In the genomic region with DNA sequence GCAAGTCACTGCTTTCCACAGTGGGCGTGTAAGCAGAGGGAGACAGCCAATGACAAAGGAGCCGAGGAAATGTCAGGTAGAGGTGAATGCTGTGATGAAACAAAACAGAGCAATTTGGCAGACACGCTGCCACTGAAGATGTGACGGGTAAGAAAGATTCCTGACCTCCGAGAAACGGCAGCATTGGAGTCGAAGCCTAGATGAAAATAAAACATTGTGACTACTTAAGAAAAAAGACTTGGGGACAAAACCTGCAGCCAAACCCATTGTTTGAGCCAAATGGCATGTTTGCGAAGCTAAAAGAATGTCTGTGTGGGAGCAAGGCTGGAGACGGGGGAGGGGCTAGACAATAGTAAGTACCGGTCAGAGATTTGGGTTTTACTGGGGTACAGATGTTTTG, we compare ENCODE assay signal across 24 mouse cellular contexts.
DNase-seq lines count a peak whose midpoint lies in the region; ATAC-seq and TF ChIP-seq lines count a peak whose summit lies in the region.
"Had no signal": no experiment of that assay in that cellular context is flagged by ENCODE, and none has a peak within 500 bp of the region (broad histone marks: within the 10 kb centered on the region; RNA-seq: fewer than 3 reads in every experiment).

No protein-coding gene starts in this region.

- TF ChIP-seq CTCF in kidney, postnatal 0 days (IDR thresholded peaks at IDR 0.05; ENCODE audit: low read depth) = no peak

- DNase-seq in heart, postnatal 10 days = no peak
- DNase-seq in kidney, postnatal 14 days = no peak
- no peak for DNase-seq in kidney, postnatal 0 days (ENCODE audit: low spot score)
- no peak for DNase-seq in kidney, postnatal 36 days
- DNase-seq: adrenal gland, adult 2 months; adrenal gland, postnatal 14 days; cerebellum, adult 11 months; cerebellum, adult 2 months; cerebellum, adult 9-11 months; cerebellum, postnatal 25 days; forebrain, postnatal 0 days; gastrocnemius, adult 2 months; gastrocnemius, postnatal 14 days; heart, adult 18-20 months; heart, postnatal 4 days had no signal

- intact Hi-C loops in heart, postnatal 10 days (cut with DNase I) = no loop called here

- no peak overlapping the region for H3K4me3 ChIP-seq in heart, embryonic 12.5 days
- no peak overlapping the region for H3K4me3 ChIP-seq in kidney, embryonic 14.5 days (ENCODE audit: low read length)
- no peak overlapping the region for H3K4me3 ChIP-seq in kidney, postnatal 0 days (replicated peaks; ENCODE audit: low read depth, low read length)
- H3K4me3 ChIP-seq: embryonic facial prominence, embryonic 12.5 days; embryonic facial prominence, embryonic 15.5 days; gastrocnemius, adult 2 months; heart, embryonic 15.5 days; intestine, embryonic 15.5 days had no signal

- WGBS in heart, embryonic 12.5 days = 51% methylated on average over 10 of the region's 10 CpGs
- 64% methylated on average over 10 of the region's 10 CpGs for WGBS in kidney, embryonic 14.5 days
- WGBS in kidney, postnatal 0 days = 63% methylated on average over 10 of the region's 10 CpGs

- peaks cover 20% of the 10 kb centered on the region for H3K4me1 ChIP-seq in heart, embryonic 12.5 days (replicated peaks)
- 0 out of 2 replicates have a peak, but pooled peaks cover 6% of the 10 kb centered on the region for H3K4me1 ChIP-seq in kidney, embryonic 14.5 days (ENCODE audit: control insufficient read depth, insufficient read depth, low read length)
- 0 out of 2 replicates have a peak, but pooled peaks cover 4% of the 10 kb centered on the region for H3K4me1 ChIP-seq in kidney, postnatal 0 days (replicated peaks; ENCODE audit: insufficient read depth, low read length)
- H3K4me1 ChIP-seq: embryonic facial prominence, embryonic 12.5 days; embryonic facial prominence, embryonic 15.5 days; intestine, embryonic 15.5 days had no signal

- no peaks in the 10 kb centered on the region for H3K36me3 ChIP-seq in heart, embryonic 12.5 days
- no peaks in the 10 kb centered on the region for H3K36me3 ChIP-seq in kidney, embryonic 14.5 days (ENCODE audit: control insufficient read depth, insufficient read depth, low read length)
- H3K36me3 ChIP-seq in kidney, postnatal 0 days (ENCODE audit: insufficient read depth, low read length) = no peaks in the 10 kb centered on the region
- H3K36me3 ChIP-seq: embryonic facial prominence, embryonic 12.5 days; embryonic facial prominence, embryonic 15.5 days; heart, embryonic 15.5 days; intestine, embryonic 15.5 days had no signal

- H3K27ac ChIP-seq in heart, embryonic 12.5 days (ENCODE audit: poor library complexity, severe bottlenecking) = no peak overlapping the region
- H3K27ac ChIP-seq in kidney, embryonic 14.5 days (ENCODE audit: low read depth, low read length) = peak overlapping the region; percentile 38; the same call in 1 of the 2 replicates
- H3K27ac ChIP-seq in kidney, postnatal 0 days = peak overlapping the region; percentile 1; the same call in 1 of the 2 replicates
- H3K27ac ChIP-seq: embryonic facial prominence, embryonic 12.5 days; embryonic facial prominence, embryonic 15.5 days; gastrocnemius, adult 2 months; heart, embryonic 15.5 days; intestine, embryonic 15.5 days had no signal

- no peaks in the 10 kb centered on the region for H3K9me3 ChIP-seq in heart, embryonic 12.5 days (replicated peaks)
- no peaks in the 10 kb centered on the region for H3K9me3 ChIP-seq in kidney, embryonic 14.5 days (ENCODE audit: control insufficient read depth, low read length)
- no peaks in the 10 kb centered on the region for H3K9me3 ChIP-seq in kidney, postnatal 0 days (replicated peaks; ENCODE audit: low read length)
- H3K9me3 ChIP-seq: embryonic facial prominence, embryonic 12.5 days; embryonic facial prominence, embryonic 15.5 days; heart, embryonic 15.5 days; intestine, embryonic 15.5 days had no signal

- no peak for ATAC-seq in heart, embryonic 12.5 days (ENCODE audit: insufficient number of reproducible peaks, low FRiP score)
- no peak for ATAC-seq in kidney, embryonic 14.5 days (ENCODE audit: low FRiP score, low TSS enrichment)
- no peak for ATAC-seq in kidney, postnatal 0 days (replicated peaks; ENCODE audit: low FRiP score, low read depth)
- ATAC-seq: CD4-positive, CD25-positive, alpha-beta regulatory T cell, adult 4 months; forebrain, embryonic 14.5 days; forebrain, postnatal 0 days; hindbrain, embryonic 16.5 days; intestine, embryonic 15.5 days had no signal

- H3K9ac ChIP-seq in heart, embryonic 12.5 days = no peak overlapping the region
- no peak overlapping the region for H3K9ac ChIP-seq in kidney, embryonic 14.5 days (ENCODE audit: low read depth, low read length)
- no peak overlapping the region for H3K9ac ChIP-seq in kidney, postnatal 0 days (ENCODE audit: low read depth, low read length)
- H3K9ac ChIP-seq: embryonic facial prominence, embryonic 12.5 days; embryonic facial prominence, embryonic 15.5 days; forebrain, postnatal 0 days; heart, embryonic 15.5 days; intestine, embryonic 15.5 days had no signal

- H3K27me3 ChIP-seq in heart, embryonic 12.5 days (replicated peaks) = no peaks in the 10 kb centered on the region
- H3K27me3 ChIP-seq in kidney, embryonic 14.5 days (ENCODE audit: control insufficient read depth, insufficient read depth, low read length) = no peaks in the 10 kb centered on the region
- H3K27me3 ChIP-seq in kidney, postnatal 0 days (ENCODE audit: insufficient read depth, low read length) = no peaks in the 10 kb centered on the region
- H3K27me3 ChIP-seq: embryonic facial prominence, embryonic 12.5 days; embryonic facial prominence, embryonic 15.5 days; heart, embryonic 15.5 days; intestine, embryonic 15.5 days had no signal

- H3K4me2 ChIP-seq in heart, embryonic 12.5 days = peak overlapping the region; percentile 36
- no peak overlapping the region for H3K4me2 ChIP-seq in kidney, embryonic 14.5 days (replicated peaks; ENCODE audit: low read depth, low read length)
- H3K4me2 ChIP-seq in kidney, postnatal 0 days (ENCODE audit: low read length) = no peak overlapping the region
- H3K4me2 ChIP-seq: embryonic facial prominence, embryonic 12.5 days; embryonic facial prominence, embryonic 15.5 days; heart, embryonic 15.5 days; intestine, embryonic 15.5 days had no signal
